8 mouse cellular contexts compared by ENCODE assay signal in the genomic region with DNA sequence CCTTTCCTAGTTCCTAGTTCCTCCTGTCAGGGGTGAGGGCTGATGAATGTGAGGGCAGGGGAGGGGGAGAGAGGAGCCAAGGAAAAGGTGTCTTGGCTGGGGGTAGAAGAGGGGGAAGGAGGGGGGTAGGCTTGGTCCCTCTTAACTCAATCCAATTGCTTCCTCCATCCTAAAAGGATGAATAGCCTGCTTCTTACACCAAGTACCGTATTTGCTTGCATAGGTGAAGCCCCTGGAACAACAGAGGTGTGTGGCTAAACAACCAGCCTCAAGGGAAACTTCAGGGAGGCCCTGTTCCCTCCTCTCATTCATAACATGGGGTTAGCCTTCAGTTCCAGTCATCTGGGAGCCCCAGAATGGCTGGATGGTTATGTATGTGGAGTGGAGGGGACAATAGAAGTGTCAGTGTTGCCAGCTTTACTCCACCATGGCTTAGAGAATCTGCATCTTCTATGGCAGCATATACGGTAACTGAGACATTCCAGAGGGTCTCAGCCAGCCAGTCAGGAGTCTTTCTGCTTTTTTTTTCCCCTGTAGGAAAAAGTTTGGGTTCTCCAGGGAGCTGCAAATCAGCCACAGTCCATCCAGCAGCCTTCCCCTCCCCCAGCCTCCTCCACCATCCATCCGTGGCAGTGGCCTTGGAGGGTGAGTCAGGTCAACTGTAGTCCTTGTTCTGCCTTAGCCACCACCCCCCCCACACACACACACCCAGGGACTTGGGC.
A peak's percentile ranks its signal among the peaks of the same experiment; 100 is the strongest.
DNase-seq lines count a peak whose midpoint lies in the region; ATAC-seq and TF ChIP-seq lines count a peak whose summit lies in the region.
"Had no signal": no experiment of that assay in that cellular context is flagged by ENCODE, and none has a peak within 500 bp of the region (broad histone marks: within the 10 kb centered on the region; RNA-seq: fewer than 3 reads in every experiment).

No protein-coding gene starts in this region.

- H3K4me3 ChIP-seq in midbrain, embryonic 10.5 days = peak overlapping the region; percentile 41
- H3K4me3 ChIP-seq in midbrain, postnatal 0 days (ENCODE audit: low read depth, low read length) = no peak overlapping the region
- no peak overlapping the region for H3K4me3 ChIP-seq in intestine, postnatal 0 days (ENCODE audit: low read depth, low read length)

- intact Hi-C loops in left cerebral cortex, postnatal 4 days (cut with DNase I) = no loop called here

- H3K4me1 ChIP-seq in midbrain, embryonic 10.5 days = peaks cover 56% of the 10 kb centered on the region
- H3K4me1 ChIP-seq in midbrain, postnatal 0 days (ENCODE audit: insufficient read depth, low read length) = peaks cover 2% of the 10 kb centered on the region; the same call in 1 of the 2 replicates
- H3K4me1 ChIP-seq in intestine, postnatal 0 days (replicated peaks; ENCODE audit: control insufficient read depth, insufficient read depth, low read length) = 0 out of 2 replicates have a peak, but pooled peaks cover 7% of the 10 kb centered on the region

- peak; percentile 65 for DNase-seq in midbrain, embryonic 10.5 days (ENCODE audit: low spot score)
- DNase-seq in midbrain, postnatal 0 days (ENCODE audit: low spot score) = no peak
- peak; percentile 88 for DNase-seq in embryo, embryonic 9.5 days (ENCODE audit: extremely low spot score)
- DNase-seq in yolk sac, embryonic 10.5 days (ENCODE audit: low spot score) = peak; percentile 50
- no peak for DNase-seq in urinary bladder, postnatal 25 days (ENCODE audit: low spot score)
- no peak for DNase-seq in left cerebral cortex, postnatal 4 days

- no peak overlapping the region for H3K9ac ChIP-seq in midbrain, postnatal 0 days (replicated peaks; ENCODE audit: low read length, poor library complexity, severe bottlenecking)
- no peak overlapping the region for H3K9ac ChIP-seq in intestine, postnatal 0 days (ENCODE audit: low read depth, low read length)

- H3K27ac ChIP-seq in midbrain, embryonic 10.5 days (replicated peaks) = peak overlapping the region; percentile 81
- no peak overlapping the region for H3K27ac ChIP-seq in midbrain, postnatal 0 days (ENCODE audit: low read depth, low read length)
- no peak overlapping the region for H3K27ac ChIP-seq in intestine, postnatal 0 days (ENCODE audit: low read depth, low read length)

- no peak for TF ChIP-seq CTCF in midbrain, postnatal 0 days (IDR thresholded peaks at IDR 0.05)
- TF ChIP-seq CTCF in intestine, postnatal 0 days (IDR thresholded peaks at IDR 0.05; ENCODE audit: low read depth) = no peak

- H3K36me3 ChIP-seq in midbrain, embryonic 10.5 days = no peaks in the 10 kb centered on the region
- H3K36me3 ChIP-seq in midbrain, postnatal 0 days (ENCODE audit: insufficient read depth, low read length) = no peaks in the 10 kb centered on the region
- no peaks in the 10 kb centered on the region for H3K36me3 ChIP-seq in intestine, postnatal 0 days (ENCODE audit: control insufficient read depth, insufficient read depth)

- 5% methylated on average over 3 of the region's 3 CpGs for WGBS in midbrain, embryonic 10.5 days
- WGBS in midbrain, postnatal 0 days = 6% methylated on average over 3 of the region's 3 CpGs
- 14% methylated on average over 3 of the region's 3 CpGs for WGBS in intestine, postnatal 0 days

- no peaks in the 10 kb centered on the region for H3K9me3 ChIP-seq in midbrain, embryonic 10.5 days (replicated peaks)
- H3K9me3 ChIP-seq in midbrain, postnatal 0 days (ENCODE audit: low read length) = no peaks in the 10 kb centered on the region
- H3K9me3 ChIP-seq in intestine, postnatal 0 days (ENCODE audit: control insufficient read depth) = no peaks in the 10 kb centered on the region

- H3K4me2 ChIP-seq in midbrain, postnatal 0 days (ENCODE audit: low read depth, low read length, poor library complexity, severe bottlenecking) = no peak overlapping the region
- peak overlapping the region; percentile 37 for H3K4me2 ChIP-seq in intestine, postnatal 0 days (replicated peaks; ENCODE audit: low read depth)

- H3K27me3 ChIP-seq in midbrain, embryonic 10.5 days (ENCODE audit: low read depth, poor library complexity, severe bottlenecking) = peaks cover 16% of the 10 kb centered on the region
- H3K27me3 ChIP-seq in midbrain, postnatal 0 days (ENCODE audit: insufficient read depth, low read length) = no peaks in the 10 kb centered on the region
- no peaks in the 10 kb centered on the region for H3K27me3 ChIP-seq in intestine, postnatal 0 days (replicated peaks; ENCODE audit: control insufficient read depth, insufficient read depth, low read length)
- H3K27me3 ChIP-seq: megakaryocyte, embryonic 14.5 days had no signal

- no peak for ATAC-seq in midbrain, postnatal 0 days (ENCODE audit: low FRiP score)
- no peak for ATAC-seq in intestine, postnatal 0 days

Comparison
In these comparisons a context has a peak if more than half of its experiments do, and no peak if none do; other contexts are left out.
1. DNase-seq: peak in midbrain, embryonic 10.5 days (single experiment), embryo, embryonic 9.5 days (single experiment) and yolk sac, embryonic 10.5 days (single experiment); none in midbrain, postnatal 0 days (single experiment), urinary bladder, postnatal 25 days (single experiment) and left cerebral cortex, postnatal 4 days (single experiment).